Mouse (Mus musculus) layer of hippocampus, postnatal 25 days (tissue): ENCODE measurements around the gene 1700022I11Rik. TPM values are rescaled to one million over a fixed set of nuclear protein-coding genes. Genes with fewer than 3 reads are reported as not detected.
"Not testable (repeated sequence)": the region's sequence is repeated elsewhere in the genome, so short reads cannot be mapped to it uniquely, and the experiment has no call there.

Experiments used
- DNase-seq, 2 experiments: peaks; one replicate each; pipeline ENCODE4 v3.0.0; 2022; ENCODE audit warnings: mixed read lengths in 2 of 2, low spot score in 1 of 2; ENCODE audit errors: extremely low spot score in 1 of 2
- total RNA-seq, 2 experiments: library from RNA; stranded (reverse); gene quantifications; 2 replicates each; pipeline ENCODE4 v1.2.3; 2021

1700022I11Rik gene
- total RNA-seq, 2 experiments from 2014 or later: not detected

DNA sequence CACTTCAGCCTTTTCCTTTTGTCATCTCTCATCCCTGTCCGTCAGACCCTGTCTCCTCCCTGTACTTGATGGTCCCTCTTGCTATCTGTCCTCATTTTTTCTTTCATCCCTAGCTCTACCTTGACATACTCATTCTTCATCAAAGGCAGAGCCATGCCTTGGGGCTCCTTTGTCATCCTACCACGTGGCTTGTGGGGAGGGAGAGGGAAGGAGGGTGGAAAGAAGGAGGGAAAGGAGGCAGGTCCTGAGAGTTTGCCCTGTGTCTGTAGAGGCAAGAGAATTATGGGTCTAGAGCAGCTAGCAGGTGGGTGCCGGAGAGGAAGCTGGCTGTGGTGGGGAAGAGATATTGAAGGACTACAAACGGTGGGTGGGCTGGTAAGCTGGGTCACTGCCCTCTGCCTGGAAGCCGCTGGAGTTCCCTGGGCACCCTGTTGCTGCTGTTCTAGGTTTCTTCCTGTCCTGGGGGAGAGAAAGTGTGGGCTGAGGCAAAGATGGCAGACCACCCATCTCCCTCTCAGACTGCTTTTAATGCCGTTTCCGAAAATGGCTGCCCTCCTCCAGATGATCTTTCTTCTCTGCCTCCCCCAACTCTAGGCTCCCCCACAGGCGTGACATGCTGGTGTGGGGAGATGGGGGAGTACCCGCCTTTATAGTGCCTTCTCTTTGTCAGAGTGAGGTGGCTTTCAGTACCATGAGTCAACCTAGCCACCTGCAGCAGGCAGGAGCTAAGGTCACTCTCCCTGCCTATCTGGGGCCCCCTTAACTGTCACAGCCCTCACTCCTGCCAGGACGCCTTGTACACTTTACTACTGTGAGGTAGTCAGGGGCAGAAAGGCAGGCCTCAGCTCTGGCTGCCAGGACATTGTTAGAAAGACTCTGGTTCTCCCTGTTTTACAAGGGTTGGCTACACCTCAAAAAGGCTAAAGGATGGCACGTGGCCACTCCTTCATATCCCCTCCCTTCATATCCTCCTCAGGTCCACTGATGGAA lies 17.9 kb upstream of the 1700022I11Rik start:
- no peak for DNase-seq

DNA sequence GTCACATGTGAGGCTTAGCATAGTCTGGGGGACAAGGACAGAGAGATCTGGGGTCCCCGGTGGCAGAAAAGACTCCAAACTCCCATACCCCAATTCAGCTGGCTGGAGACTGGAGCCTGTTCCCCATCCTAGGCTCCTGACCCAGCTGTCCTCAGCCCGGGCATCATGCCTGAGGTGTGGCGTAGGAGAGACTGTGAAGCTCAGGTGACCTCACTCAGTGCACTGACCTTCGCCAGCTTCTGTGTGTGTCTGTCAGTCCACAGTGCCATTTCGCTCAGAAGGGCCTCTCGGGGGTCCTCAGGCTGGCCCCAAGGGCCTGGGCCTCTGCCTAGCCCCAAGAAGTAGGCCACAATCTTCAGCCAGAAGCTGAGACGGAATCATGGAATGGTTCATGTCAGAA lies 16.8 kb upstream of the 1700022I11Rik start:
- no peak for DNase-seq

DNA sequence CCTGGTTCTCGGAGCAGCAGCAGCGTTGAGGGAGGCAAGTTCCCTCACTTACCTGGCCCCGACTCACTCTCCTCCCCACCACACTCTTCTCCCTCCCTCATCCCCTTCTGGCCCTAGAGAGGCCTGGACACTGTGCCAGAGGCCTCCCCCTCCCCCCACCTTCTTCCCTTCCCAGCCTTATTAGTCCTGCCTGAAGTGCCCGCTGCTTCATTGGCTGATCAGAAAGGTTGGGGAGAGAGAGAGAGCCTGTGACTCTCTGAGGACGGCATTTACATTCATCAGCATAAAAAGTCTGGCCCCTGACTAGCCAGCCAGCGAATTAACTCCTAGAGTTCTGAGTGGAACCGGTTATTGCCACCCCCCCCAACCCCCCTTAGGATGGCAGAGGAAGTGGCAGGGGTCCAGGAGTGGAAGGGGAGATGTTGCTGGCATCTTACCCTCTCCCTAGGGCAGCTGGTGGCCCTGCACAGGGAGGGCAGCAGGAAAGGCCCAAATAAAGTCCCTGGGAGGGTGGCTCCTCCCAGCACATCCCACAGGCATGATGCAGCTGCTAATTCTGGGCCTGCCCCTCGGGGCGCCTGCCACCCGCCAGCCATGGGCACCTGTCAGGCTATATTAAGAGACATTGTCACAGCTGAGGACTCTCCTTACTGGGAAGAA lies 15.8 kb upstream of the 1700022I11Rik start:
- peak in 1 of 2 experiments; percentile 46 for DNase-seq

DNA sequence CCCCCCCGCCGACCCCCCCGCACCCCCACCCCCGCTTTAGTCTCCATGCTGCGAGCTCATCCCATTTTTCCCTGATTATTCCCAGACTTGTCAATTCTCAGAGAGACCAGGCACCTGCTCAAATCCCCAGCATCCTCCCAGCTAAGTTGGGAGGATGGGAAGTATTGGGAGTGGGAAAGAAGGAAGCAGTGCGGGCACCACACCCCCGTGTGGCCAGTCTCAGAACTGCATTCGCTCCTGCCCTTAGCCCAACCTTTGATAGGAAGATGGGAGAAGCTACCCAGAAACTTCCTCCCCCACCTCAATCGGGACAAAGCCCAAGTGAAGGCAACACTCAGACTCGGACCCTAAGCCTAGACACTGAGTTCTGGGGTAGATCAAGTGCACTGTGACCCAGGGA lies 15.1 kb upstream of the 1700022I11Rik start:
- peak; percentile 77 to 90 for DNase-seq

DNA sequence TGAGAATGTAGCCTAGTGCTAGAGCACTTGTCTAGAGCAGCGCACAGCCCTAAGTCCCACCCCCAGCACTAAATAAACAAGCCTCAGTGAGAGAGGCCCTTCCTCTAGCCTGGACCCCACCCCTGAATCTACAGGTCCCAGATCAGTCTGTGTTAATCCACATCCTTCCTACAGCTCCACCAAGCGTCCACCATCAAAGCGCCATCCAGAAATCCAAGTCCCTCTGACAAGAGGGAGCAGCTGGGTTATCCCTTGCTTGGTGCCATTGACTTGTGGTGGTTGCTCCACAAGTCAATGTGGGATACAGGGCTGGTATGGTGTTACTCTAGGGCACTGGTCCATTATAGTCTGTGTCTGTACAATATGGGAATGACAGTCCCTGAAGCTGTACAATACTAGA lies 14.2 kb upstream of the 1700022I11Rik start:
- no peak for DNase-seq

DNA sequence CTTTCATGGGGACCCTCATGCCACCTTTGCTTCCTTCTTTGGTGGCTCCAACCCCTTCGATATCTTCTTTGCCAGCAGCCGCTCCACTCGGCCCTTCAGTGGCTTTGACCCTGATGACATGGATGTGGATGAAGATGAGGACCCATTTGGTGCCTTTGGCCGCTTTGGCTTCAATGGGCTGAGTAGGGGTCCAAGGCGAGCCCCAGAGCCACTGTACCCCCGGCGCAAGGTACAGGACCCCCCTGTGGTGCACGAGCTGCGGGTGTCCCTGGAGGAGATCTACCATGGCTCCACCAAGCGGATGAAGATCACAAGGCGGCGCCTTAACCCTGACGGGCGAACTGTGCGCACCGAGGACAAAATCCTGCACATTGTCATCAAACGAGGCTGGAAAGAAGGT lies 12.8 kb upstream of the 1700022I11Rik start:
- DNase-seq: no peak

DNA sequence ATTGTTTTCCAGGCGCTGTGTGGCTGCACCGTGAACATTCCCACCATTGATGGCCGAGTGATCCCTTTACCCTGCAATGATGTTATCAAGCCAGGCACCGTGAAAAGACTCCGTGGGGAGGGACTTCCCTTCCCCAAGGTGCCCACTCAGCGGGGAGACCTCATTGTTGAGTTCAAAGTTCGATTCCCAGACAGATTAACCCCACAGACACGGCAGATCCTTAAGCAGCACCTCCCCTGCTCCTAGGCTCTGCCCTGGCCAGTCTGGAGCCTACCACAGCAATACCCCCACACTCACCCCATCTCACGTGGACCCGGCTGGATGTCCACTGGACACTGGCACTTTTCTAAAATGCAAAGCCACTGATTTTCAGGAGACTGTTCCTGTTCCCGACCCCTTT lies 12.1 kb upstream of the 1700022I11Rik start:
- DNase-seq: no peak

DNA sequence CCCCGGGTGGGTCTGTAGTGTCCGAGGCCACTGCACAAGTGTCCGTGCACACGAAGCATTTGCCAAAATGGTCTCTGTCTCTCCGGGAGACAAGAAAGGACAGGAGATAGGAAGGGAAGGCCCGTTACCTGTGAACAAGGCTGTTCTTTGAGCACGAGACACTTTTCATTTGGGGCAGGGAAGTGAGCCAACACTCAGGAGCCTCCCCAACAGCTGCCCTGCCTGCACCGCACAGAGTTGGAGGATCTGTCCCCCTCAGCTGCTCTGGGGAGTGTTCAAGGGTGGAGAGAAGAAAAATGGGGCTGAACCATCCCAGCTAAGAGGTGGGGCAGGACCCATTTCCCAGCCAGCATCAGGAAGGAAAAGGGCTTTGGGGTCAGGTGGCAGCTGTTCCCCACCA lies 11.4 kb upstream of the 1700022I11Rik start:
- no peak for DNase-seq

DNA sequence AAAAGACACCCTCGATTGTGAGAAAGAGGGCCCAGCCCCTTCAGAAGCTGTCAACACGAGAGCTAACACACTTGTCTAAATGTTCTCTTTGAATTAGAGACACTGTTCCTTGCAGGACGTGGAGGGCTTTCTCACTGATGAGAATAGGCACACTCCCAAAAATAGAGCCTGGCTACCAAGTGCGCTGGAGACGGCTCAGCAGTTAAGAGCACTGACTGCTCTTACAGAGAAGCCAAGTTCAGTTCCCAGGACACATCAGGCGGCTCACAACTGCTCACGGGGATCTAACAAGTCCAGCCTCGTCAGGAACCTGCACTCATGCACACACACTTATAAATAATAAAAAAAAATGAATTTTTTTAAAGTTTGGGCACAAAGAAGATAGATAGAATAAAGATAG lies 10.5 kb upstream of the 1700022I11Rik start:
- DNase-seq: no peak

DNA sequence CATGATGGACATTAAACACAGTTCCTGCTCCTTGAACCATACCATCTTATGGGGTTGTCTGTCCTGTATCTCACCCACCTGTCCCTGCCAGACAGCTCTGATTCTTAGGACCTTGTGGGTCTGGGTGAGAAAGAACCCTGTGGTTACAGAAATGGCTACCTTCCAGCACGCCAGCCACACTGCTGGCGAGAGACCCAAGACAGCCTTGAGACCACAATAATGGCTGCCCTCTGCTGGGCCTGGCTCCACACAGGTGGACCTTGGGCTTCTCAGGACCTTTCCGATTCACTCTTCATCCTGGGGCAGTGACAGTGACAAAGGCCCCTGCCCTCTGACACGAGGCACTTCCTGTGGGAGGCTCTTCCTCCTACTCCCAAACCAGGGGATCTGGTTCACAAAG lies 10.0 kb upstream of the 1700022I11Rik start:
- DNase-seq: no peak

DNA sequence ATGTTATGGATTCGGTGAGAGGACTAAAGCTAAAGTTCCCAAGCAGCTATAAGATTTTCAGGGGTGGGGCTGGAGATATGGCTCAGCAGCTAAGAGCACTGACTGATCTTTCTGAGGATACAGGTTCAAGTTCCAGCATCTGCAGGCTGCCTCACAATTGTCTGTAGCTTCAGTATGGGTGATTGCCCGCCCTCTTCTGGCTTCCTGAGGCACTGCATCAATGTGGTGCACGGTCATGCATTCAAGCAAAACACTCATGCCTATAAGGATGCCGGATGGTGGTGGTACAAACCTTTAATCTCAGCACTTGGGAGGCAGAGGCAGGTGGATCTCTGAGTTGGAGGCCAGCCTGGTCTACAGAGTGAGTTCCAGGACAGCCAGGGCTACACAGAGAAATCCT lies 7.8 kb upstream of the 1700022I11Rik start:
- DNase-seq: peak in 1 of 2 experiments; percentile 73

DNA sequence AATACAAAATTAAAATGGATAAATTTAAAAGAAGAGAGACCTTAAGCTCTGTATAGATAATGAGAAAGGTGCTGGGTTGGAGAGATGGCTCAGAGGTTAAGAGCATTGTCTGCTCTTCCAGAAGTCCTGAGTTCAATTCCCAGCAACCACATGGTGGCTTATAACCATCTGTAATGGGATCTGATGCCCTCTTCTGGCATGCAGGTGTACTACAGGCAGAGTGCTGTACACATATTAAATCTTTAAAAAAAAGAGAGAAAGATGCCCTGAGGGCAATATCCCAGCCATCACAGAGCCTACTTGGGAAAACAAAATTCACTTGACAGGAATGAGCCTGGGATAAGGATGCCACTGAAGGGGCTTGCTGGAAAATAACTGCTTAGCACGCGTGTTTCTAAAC lies 5.9 kb upstream of the 1700022I11Rik start:
- no peak for DNase-seq

DNA sequence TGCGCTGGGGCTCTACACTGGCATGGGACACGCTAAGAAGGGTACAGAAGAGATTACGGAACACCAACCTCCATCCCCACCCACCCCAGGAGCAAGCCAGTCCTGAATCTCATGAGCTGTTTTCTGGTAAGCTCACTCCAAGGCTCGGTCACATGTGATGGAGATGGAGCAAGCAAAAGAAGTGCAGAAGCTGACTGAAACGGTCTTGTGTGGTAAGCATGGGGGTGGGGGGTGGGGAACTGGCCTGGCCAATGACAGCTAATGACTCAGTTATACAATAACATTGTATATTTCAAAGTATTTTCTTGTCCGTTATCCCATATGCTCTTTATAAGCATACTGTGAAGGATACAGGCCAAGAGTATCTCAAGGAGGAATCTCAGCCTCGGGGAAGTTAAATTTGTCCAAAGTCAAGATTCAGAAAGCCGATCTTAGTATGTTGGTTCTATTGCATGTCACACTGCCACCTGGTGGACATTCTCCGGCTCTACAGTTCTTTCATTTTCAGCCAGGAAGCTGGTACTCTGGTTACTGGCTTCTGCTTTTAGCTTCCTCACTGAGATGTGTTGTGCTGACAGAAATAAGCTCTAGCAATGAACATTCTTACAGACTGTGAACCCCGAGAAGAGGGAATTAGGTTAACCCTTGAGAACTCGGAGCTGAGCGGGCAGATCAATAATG lies 4.2 kb upstream of the 1700022I11Rik start:
- DNase-seq: no peak

DNA sequence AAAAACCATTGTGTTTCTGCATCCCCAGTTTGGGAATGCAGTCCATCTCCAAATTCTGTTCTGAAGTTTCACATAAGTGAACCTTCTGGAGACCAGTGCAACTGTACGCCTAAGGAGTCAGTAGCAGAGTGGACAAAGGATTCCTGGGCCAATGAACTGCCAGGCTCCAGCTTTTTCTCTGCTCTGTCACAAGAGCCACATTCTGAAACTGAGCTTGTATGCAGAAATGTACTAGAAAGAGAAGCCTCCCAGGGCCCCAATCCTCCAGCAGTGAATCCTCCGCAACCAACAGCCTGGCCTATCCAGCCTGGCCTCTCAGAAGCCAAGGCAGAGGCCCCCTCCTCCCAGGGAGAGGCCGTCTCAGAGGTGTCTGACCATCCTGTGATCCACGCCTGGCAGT lies 3.5 kb downstream of the 1700022I11Rik start:
- no peak for DNase-seq

DNA sequence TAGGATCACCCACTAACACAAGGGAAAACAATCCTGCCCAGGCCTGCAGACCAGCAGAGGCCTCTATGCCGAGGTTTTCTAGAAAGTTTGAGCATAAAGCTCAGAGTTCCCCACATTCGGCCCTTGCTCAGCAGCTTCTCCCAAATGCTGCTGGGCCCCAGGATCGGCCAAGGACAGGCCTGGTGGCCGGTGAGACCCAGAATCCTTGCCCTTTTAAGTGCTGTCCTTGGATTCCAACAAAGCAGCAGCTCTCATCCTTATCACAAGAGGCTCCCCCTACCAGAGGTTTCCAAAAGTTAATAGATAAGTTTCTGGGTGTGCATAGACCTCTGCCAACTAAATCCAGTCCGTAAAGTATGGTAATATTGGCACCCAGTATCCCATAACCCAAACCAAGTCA lies 4.5 kb downstream of the 1700022I11Rik start:
- DNase-seq: no peak

DNA sequence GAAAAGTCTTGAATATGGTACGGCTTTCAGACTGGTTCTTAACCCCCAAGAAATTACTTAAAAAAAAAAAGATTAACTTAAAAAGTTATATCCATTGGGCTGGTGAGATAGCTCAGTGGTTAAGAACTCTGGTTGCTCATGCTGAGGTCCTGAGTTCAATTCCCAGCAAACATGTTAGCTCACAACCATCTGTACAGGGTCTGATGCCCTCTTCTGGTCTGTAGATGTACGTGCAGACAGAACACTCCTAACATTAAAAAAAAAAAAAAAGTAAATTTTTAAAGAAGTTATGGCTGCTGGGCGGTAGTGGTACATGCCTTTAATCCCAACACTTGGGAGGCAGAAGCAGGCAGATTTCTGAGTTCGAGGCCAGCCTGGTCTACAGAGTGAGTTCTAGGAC lies 8.7 kb downstream of the 1700022I11Rik start:
- DNase-seq: no peak

DNA sequence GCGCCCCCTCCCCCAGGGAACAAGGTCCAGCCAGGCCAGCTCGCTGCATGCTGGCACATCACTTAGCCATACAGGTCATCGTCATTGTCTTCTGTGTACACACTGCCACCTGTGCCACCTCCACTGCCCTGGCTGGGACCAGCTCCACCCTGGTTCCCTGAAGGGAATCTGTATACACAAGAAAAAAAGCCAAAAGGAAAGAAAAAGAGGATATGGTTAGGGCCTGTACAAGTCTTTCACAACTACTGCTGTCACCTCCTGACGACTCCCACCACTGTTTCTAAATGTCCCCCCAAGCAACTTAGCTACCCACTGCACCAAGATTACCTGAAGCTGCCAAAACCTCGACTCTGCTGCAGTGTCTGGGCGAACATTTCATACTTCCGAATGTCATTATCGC lies 11.1 kb downstream of the 1700022I11Rik start:
- not testable (repeated sequence) for DNase-seq

DNA sequence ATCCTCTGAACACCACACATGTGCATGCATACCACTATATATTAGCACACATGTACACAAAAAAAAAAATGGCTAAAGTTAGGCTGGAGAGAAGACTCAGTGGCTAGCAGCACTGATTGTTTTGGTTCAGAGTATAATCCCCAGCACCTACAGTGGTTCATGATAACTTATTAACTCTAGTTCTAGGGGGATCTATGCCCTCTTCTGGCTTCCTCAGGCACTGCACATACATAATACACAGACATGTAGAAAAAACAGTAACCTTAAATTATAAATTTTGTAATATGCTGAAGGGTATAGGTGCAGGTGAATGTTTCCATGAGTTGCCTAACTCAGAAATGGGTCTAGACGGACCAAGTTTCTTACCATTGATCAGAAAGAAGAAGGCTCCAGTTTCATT lies 18.9 kb downstream of the 1700022I11Rik start:
- no peak for DNase-seq

DNA sequence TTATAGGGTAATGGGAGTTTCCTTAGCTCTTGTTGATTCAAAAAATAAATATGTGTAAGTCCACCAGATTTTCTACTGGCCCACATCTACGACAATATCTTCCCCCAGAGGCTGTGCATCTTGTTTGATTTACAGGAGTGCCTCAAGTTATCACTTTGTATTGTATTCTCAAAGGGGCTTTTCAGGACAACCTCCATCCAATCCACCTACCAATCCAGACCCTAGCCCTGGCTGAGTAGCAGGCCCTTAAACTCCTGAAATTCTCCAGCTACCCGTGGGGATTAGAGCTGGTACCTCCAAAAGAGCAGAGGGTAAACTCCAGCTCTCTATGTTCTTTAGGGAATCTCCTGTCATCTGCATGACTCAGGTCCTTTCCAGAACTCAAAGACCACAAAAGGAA lies 28.6 kb downstream of the 1700022I11Rik start:
- DNase-seq: no peak

DNA sequence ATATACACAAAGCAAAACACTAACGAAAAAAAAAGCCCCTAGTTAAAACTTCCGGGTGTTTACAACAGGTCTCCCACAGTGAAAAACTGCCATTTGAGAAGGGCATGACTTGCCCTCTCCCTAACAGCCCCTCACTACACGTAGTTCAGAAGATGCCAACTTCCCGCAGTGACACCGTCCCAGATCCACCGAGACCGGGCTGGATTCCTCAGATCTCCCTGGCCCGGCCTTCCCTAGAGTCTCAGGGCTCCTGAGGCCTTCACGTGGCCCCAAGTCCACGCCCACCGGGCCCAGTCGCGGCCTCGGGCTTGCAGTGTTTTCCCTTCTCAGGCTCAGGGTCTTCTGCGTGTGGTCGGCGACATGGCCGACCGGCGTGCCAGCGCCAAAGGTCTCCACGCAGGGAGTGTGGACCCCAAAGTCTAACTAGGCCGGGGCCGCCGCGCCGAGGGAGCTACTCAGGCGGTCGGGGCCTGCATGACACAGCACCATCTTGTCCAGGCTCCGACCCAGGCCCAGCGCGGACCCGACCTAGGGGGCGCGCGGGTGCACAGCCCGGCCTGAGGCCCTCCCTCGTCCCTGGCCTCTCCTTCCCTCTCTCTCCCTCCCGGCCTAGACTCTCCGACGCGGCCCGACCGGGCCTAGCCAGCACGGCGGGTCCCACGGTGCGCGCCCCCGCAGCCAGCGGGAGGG lies 30.2 kb downstream of the 1700022I11Rik start:
- DNase-seq: peak; percentile 52 to 62
